Mouse (Mus musculus): ENCODE data around the gene Vip.

DNA sequence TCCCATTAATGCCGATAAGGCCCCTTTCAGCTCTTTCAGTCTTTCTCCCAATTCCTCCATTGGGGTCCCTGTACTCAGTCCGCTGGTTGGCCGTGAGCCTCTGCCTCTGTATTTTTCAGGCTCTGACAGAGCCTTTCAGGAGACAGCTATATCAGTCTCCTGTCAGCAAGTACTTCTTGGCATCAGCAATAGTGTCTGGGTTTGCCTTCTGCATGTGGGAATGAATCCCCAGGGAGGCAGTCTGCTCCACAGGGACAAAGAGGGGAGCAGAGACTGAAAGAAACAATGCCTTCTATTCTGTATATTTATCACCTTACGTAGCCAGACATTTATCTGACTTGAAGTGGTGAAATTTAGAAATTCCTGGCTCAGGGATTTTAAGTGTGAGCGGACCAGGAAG, 12.8 kb upstream of the Vip start:
- no peak for TF ChIP-seq POLR2A (IDR thresholded peaks at IDR 0.05; ENCODE audit: control insufficient read depth, low read depth, low read length)
- no peak for TF ChIP-seq CTCF (IDR thresholded peaks at IDR 0.05; ENCODE audit: control insufficient read depth, insufficient read depth, insufficient replicate concordance, low read depth, low read length)

Data from testis, adult 2 months (tissue).